Mouse (Mus musculus): Measurements from ENCODE around the gene Plekhm2.

Gene Plekhm2

DNA sequence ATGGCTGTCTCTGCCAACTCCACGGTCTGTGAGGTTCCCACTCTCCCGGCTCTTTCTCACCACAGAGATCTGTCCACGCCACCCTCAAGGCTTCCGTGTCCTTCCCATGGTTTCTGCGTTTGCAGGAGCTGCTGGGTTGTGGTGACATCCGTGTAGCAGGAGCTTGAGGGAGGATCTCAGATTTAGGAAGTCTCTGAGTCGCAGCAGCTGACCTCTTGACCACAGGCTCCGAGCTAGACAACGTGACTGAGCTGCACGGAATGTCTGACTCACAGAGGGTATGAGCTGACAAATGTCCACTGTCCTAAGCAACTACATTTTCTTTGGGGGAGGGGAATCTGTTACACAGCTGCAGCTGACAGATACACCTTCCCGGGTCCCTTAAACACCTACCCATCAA is 58.8 kb downstream of the Plekhm2 start, which contains the start of gene Fblim1:
TSS of gene Fblim1 (minus strand) at position 236 of the 400 bp plus-strand sequence.
- DNase-seq (ENCODE audit: low read depth, low spot score) = no peak

DNA sequence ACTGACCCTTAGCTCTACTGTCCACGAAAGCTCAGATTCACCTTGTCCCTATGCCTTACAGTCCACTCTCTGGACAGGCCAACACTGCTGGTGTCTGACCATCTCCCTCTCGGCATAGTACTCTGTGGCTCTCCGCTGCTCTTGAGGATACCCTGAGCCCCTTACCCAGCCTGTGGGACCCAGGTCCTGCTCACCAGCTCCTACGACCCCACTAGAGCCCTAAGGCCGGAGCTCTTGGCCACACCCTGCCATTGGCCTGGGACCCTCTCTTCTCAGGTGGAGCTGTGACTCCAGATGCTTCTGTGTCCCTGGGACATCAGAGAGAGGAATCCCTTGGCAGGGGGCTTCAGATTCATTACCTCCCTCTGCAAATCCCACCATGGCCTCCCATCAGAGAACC is 59.3 kb downstream of the Plekhm2 start:
- DNase-seq (ENCODE audit: low read depth, low spot score) = no peak

- DNase-seq (ENCODE audit: low read depth, low spot score) = no peak
Observed at GRCm38 (mm10) chr4:141604493-141604892, 60.2 kb downstream of the Plekhm2 start.

DNA sequence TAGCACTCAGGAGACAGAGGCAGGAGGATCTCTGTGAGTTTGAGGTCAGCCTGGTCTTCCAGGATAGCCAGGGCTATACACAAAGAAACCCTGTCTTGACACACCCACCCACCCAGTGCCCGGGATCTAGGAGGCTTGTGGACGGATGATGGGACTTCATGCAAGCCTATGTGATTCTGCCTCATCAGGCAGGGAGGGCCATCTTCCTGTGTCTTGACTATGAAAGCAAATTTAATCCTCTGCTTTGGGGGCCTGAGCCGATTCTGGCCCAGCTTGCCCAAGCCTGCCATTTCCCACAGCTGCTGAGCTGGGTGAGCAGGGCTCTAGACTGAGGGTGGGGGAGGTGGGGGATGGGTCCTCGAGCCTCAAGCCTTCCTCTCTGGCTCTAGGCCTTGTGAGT is 60.8 kb downstream of the Plekhm2 start:
- no peak for DNase-seq (ENCODE audit: low read depth, low spot score)

GRCm38 (mm10) chr4:141602523-141603223 is 62.0 kb downstream of the Plekhm2 start:
- peak; percentile 65 for DNase-seq (ENCODE audit: low read depth, low spot score)

DNA sequence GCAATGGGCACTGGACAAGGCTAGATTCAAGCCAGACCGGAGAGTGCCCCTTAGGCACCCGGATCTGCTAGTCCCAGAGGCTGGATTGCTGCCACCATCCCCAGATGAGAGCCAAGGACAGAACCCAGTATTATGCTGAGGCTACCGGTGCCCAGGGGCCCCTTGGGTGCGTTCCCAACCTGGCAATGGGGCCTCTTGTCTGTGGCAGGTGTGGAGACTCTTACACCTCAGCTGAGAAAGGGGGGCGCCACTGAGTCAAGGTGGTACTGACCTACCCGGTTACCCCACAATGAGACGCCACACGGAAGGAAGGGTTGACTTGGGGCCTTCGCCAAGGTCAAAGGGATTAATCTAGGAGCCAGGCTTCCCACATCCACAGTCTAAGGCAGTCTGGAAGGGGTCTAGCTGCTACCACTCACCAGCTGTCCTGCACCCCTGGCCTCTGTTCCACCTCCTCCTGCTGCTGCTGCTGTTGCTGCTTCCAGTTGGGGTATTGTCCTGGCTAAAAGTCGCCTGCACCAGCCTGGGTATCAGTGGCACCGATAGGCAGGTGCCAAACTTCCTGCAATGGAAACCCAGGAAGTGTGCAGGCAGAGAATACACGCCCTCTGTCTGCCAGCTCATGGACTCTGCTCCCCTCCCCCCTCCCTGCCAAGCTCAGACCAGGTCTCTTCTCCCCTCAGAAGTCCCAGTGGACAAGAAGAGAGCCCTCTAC is 63.4 kb downstream of the Plekhm2 start:
- DNase-seq (ENCODE audit: low read depth, low spot score) = no peak

- peak; percentile 48 for DNase-seq (ENCODE audit: low read depth, low spot score)
Observed at GRCm38 (mm10) chr4:141600364-141600763, 64.3 kb downstream of the Plekhm2 start.

GRCm38 (mm10) chr4:141599251-141600141 is 65.2 kb downstream of the Plekhm2 start:
- DNase-seq (ENCODE audit: low read depth, low spot score) = peak; percentile 85

DNA sequence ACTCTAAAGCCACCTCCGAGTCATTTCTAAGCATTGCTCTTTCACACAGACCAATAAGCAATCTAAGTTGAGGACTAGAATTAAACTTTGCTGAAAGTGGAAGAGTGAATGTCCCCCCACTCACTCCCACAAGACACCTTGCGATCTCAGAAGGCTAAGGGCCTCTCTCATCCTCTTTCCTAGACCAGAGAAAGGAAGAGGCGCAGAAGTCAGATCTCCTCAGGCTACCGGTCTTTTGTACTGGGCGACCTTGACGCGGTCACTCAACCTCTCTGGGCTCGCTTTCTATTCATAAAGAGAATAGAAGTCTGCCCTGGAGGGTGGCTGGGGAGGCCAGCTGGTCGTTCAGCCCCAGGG is 65.8 kb downstream of the Plekhm2 start:
- DNase-seq (ENCODE audit: low read depth, low spot score) = peak; percentile 81

GRCm38 (mm10) chr4:141598199-141598893 is 66.4 kb downstream of the Plekhm2 start:
- peak; percentile 96 for DNase-seq (ENCODE audit: low read depth, low spot score)

GRCm38 (mm10) chr4:141596700-141597328 is 67.9 kb downstream of the Plekhm2 start:
- no peak for DNase-seq (ENCODE audit: low read depth, low spot score)

GRCm38 (mm10) chr4:141595605-141596268 is 69.0 kb downstream of the Plekhm2 start:
- DNase-seq (ENCODE audit: low read depth, low spot score) = no peak

DNA sequence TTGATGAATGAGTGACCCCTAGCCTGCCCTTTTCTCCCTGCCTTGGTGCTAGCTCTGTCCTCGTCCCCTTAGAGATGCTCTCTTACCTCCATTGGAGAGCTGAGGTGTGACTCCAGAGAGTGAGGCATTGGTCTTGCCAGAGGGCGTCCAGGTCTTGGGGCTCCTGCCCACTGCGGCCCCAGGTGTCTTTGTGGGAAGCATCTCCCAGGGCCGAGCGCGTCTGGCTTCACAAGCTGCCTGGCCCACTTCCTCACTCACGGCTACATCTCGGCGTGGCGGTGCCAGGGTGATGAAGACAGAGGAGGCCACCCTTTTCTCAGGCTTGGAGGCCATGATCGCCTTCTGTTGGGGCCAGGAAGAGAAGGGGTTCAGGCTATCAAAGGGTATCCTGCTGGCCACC is 69.6 kb downstream of the Plekhm2 start:
- no peak for DNase-seq (ENCODE audit: low read depth, low spot score)

- DNase-seq (ENCODE audit: low read depth, low spot score) = peak; percentile 88
Observed at GRCm38 (mm10) chr4:141591547-141591946, 73.2 kb downstream of the Plekhm2 start.

GRCm38 (mm10) chr4:141583919-141584318 is 80.8 kb downstream of the Plekhm2 start:
- no peak for DNase-seq (ENCODE audit: low read depth, low spot score)

GRCm38 (mm10) chr4:141581051-141581450 is 83.6 kb downstream of the Plekhm2 start:
- no peak for DNase-seq (ENCODE audit: low read depth, low spot score)

GRCm38 (mm10) chr4:141578833-141579232 is 85.9 kb downstream of the Plekhm2 start:
- no peak for DNase-seq (ENCODE audit: low read depth, low spot score)

DNA sequence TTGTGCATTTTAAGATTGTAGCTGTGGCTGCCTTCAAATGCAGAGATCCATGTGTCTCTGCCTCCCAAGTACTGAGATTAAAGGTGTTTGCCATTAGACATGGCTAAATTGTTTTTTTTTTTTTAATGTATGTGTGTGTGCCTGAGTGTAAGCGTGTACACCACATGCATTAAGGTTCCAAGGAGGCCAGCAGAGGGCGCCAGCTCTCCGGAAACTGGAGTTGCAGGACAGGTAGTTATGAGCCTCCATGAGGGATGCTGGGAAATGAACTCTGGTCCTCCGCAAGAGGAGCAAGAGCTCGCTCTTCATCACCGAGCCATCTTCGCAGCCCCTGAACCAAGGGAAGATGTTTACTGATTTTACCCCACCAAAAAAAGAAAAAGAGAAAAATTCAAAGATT is 87.8 kb downstream of the Plekhm2 start:
- peak; percentile 94 for DNase-seq (ENCODE audit: low read depth, low spot score)

DNA sequence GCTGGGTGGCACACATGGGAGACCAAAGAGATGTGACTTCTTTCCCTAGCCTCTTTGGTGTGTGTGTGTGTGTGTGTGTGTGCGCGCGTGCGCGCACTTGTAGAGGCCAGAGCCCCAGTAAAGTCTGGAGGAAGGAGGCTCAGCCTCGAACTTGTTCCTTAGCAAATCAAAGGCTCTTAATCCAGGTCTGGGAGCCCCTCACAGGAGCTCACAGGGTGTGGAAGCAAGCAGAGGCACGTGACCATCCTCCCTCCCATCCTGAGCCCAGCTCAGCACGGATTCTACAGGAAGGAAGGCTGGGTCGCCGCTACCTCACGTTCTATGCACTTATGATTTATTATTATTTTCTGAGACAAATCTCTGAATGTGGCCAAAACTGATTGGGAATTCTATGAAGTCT is 88.3 kb downstream of the Plekhm2 start:
- DNase-seq (ENCODE audit: low read depth, low spot score) = peak; percentile 88

Data from ZHBTc4 (cell line).